Mouse (Mus musculus) granulocyte monocyte progenitor cell, adult 5-6 weeks (primary cell): ENCODE measurements around the gene Lce6a. TPM values are rescaled to one million over a fixed set of nuclear protein-coding genes. Genes with fewer than 3 reads are reported as not detected.

Experiments
- ATAC-seq: replicated peaks from 2 replicates; pipeline ENCODE4 v1.8.0; 2016; ENCODE audit warnings: mild to moderate bottlenecking, moderate TSS enrichment, inconsistent platforms; ENCODE audit not compliant: poor library complexity, severe bottlenecking
- total RNA-seq, 2 experiments: library from RNA; stranded (forward) in 1 of 2; stranded (reverse) in 1 of 2; fragments of 200-712, 200-1000 nt in 1 of 2; fragments of >200 nt in 1 of 2; fragmentation: Nextera tagmentation in 1 of 2; gene quantifications; 2 replicates each; pipeline ENCODE4 v1.2.3; 2014 to 2017

Gene Lce6a
- total RNA-seq (2014; fragmentation: Nextera tagmentation) (not detected in 2 replicates), total RNA-seq (2017) (not detected in 2 replicates)

- ATAC-seq: no peak
These were observed at the start of gene Lce6a for GRCm38 (mm10) chr3:92621560-92621959. Gene Lce6a (minus strand): TSS chr3:92621660.

- ATAC-seq: no peak
These were observed 48.8 kb upstream of the Lce6a start, which contains the start of gene Lce1a2 for GRCm38 (mm10) chr3:92670215-92670614. Gene Lce1a2 (minus strand): TSS chr3:92670315.

GRCm38 (mm10) chr3:92656826-92657225 lies 35.4 kb upstream of the Lce6a start, which contains the start of gene Lce1b:
Gene Lce1b (minus strand): TSS chr3:92656926.
- no peak for ATAC-seq

GRCm38 (mm10) chr3:92648207-92648606 lies 26.7 kb upstream of the Lce6a start, which contains the start of gene Lce1a1:
Gene Lce1a1 (minus strand): TSS chr3:92648307.
- no peak for ATAC-seq

GRCm38 (mm10) chr3:92639854-92640253 lies 18.4 kb upstream of the Lce6a start:
- ATAC-seq: no peak

GRCm38 (mm10) chr3:92638653-92638991 lies 17.2 kb upstream of the Lce6a start:
- no peak for ATAC-seq

- no peak for ATAC-seq
These were observed 16.5 kb upstream of the Lce6a start for GRCm38 (mm10) chr3:92637745-92638652.

GRCm38 (mm10) chr3:92609804-92610203 lies 11.7 kb downstream of the Lce6a start:
- ATAC-seq: no peak

- ATAC-seq: no peak
These were observed 14.1 kb downstream of the Lce6a start, which contains the start of gene 2210017I01Rik for GRCm38 (mm10) chr3:92607392-92607791. Gene 2210017I01Rik (minus strand): TSS chr3:92607492.

- ATAC-seq: peak; percentile 42; the same call in 1 of the 2 replicates
These were observed 19.3 kb downstream of the Lce6a start for GRCm38 (mm10) chr3:92602169-92602568.

GRCm38 (mm10) chr3:92600456-92600855 lies 21.0 kb downstream of the Lce6a start:
- ATAC-seq: no peak

- no peak for ATAC-seq
These were observed 21.5 kb downstream of the Lce6a start for GRCm38 (mm10) chr3:92599973-92600372.

- ATAC-seq: no peak
These were observed 23.0 kb downstream of the Lce6a start for GRCm38 (mm10) chr3:92598429-92598828.

GRCm38 (mm10) chr3:92588858-92589257 lies 32.6 kb downstream of the Lce6a start, which contains the start of gene Smcp:
Gene Smcp (minus strand): TSS chr3:92588997.
- no peak for ATAC-seq

- ATAC-seq: no peak
These were observed 34.3 kb downstream of the Lce6a start for GRCm38 (mm10) chr3:92587190-92587589.

- no peak for ATAC-seq
These were observed 36.4 kb downstream of the Lce6a start for GRCm38 (mm10) chr3:92585055-92585454.

- ATAC-seq: no peak
These were observed 38.2 kb downstream of the Lce6a start for GRCm38 (mm10) chr3:92583164-92583826.

GRCm38 (mm10) chr3:92579508-92579907 lies 42.0 kb downstream of the Lce6a start:
- no peak for ATAC-seq

GRCm38 (mm10) chr3:92578652-92579413 lies 42.6 kb downstream of the Lce6a start:
- ATAC-seq: no peak

- peak; percentile 73 for ATAC-seq
These were observed 47.9 kb downstream of the Lce6a start, which contains the start of gene Ivl for GRCm38 (mm10) chr3:92573449-92574041. Gene Ivl (minus strand): TSS chr3:92573735.
